Mouse (Mus musculus): Measurements from ENCODE around the gene Mybphl.

GRCm38 (mm10) chr3:108348376-108348775, 16.3 kb upstream of the Mybphl start:
- TF ChIP-seq POLR2A (IDR thresholded peaks at IDR 0.05; ENCODE audit: borderline replicate concordance, insufficient read depth, low read length) = no peak
- no peak for TF ChIP-seq CTCF (IDR thresholded peaks at IDR 0.05; ENCODE audit: borderline replicate concordance, insufficient read depth, low read depth, low read length)

Data from cerebellum, adult 2 months (tissue).